19 mouse cellular contexts compared by ENCODE assay signal in the genomic region with DNA sequence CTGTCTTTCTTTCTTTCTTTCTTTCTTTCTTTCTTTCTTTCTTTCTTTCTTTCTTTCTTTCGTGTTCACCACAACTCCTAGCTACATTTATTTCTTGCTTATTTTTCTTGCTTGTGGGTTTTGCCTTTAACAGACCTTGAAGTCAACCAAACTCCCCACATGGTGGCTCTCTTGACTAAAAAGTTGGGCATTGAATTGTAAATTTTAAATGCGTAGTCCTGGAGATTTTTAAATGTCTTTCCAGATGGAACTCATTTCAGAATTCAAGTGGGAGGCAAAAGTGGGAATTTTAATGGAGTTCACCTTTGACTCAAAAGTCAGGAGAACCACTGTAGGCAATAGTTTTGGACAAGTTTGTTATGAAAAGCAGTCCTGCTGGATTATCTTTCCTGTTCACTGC. TPM values are rescaled to one million over a fixed set of nuclear protein-coding genes. Genes with fewer than 3 reads are reported as not detected.
DNase-seq lines count a peak whose midpoint lies in the region; ATAC-seq and TF ChIP-seq lines count a peak whose summit lies in the region.
"Had no signal": no experiment of that assay in that cellular context is flagged by ENCODE, and none has a peak within 500 bp of the region (broad histone marks: within the 10 kb centered on the region; RNA-seq: fewer than 3 reads in every experiment).

No protein-coding gene starts in this region.

- ATAC-seq in hindbrain, embryonic 14.5 days (ENCODE audit: low FRiP score) = no peak
- ATAC-seq in limb, embryonic 14.5 days (ENCODE audit: low FRiP score, low read depth) = no peak
- ATAC-seq: forebrain, embryonic 13.5 days had no signal

- no peaks in the 10 kb centered on the region for H3K36me3 ChIP-seq in hindbrain, embryonic 14.5 days (replicated peaks; ENCODE audit: control insufficient read depth, insufficient read depth)
- H3K36me3 ChIP-seq in hindbrain, embryonic 10.5 days = no peaks in the 10 kb centered on the region
- no peaks in the 10 kb centered on the region for H3K36me3 ChIP-seq in limb, embryonic 14.5 days (ENCODE audit: control insufficient read depth, insufficient read depth, low read length)
- no peaks in the 10 kb centered on the region for H3K36me3 ChIP-seq in limb, embryonic 10.5 days
- H3K36me3 ChIP-seq: embryonic facial prominence, embryonic 15.5 days; heart, embryonic 10.5 days; limb, embryonic 12.5 days had no signal

- H3K9me3 ChIP-seq in hindbrain, embryonic 14.5 days (ENCODE audit: control insufficient read depth, low read length) = no peaks in the 10 kb centered on the region
- H3K9me3 ChIP-seq in hindbrain, embryonic 10.5 days = no peaks in the 10 kb centered on the region
- H3K9me3 ChIP-seq in limb, embryonic 14.5 days (ENCODE audit: control insufficient read depth, low read length) = no peaks in the 10 kb centered on the region
- H3K9me3 ChIP-seq in limb, embryonic 10.5 days (replicated peaks) = no peaks in the 10 kb centered on the region
- H3K9me3 ChIP-seq: embryonic facial prominence, embryonic 15.5 days; forebrain, embryonic 13.5 days; heart, embryonic 10.5 days; limb, embryonic 12.5 days had no signal

- peaks cover 41% of the 10 kb centered on the region for H3K27me3 ChIP-seq in hindbrain, embryonic 14.5 days (ENCODE audit: control insufficient read depth, insufficient read depth, low read length)
- peaks cover 43% of the 10 kb centered on the region for H3K27me3 ChIP-seq in hindbrain, embryonic 10.5 days (ENCODE audit: insufficient read depth, poor library complexity, severe bottlenecking)
- H3K27me3 ChIP-seq in limb, embryonic 14.5 days (ENCODE audit: control insufficient read depth, insufficient read depth, low read length) = peaks cover 37% of the 10 kb centered on the region
- H3K27me3 ChIP-seq in limb, embryonic 10.5 days (ENCODE audit: low read depth, poor library complexity, severe bottlenecking) = peaks cover 52% of the 10 kb centered on the region

- WGBS in hindbrain, embryonic 14.5 days = 43% methylated on average over 2 of the region's 2 CpGs
- 58% methylated on average over 2 of the region's 2 CpGs for WGBS in hindbrain, embryonic 10.5 days
- 35% methylated on average over 2 of the region's 2 CpGs for WGBS in limb, embryonic 14.5 days
- 38% methylated on average over 2 of the region's 2 CpGs for WGBS in limb, embryonic 10.5 days

- H3K4me3 ChIP-seq in hindbrain, embryonic 14.5 days (replicated peaks; ENCODE audit: low read length) = no peak overlapping the region
- no peak overlapping the region for H3K4me3 ChIP-seq in hindbrain, embryonic 10.5 days
- no peak overlapping the region for H3K4me3 ChIP-seq in limb, embryonic 14.5 days (replicated peaks; ENCODE audit: low read length)
- no peak overlapping the region for H3K4me3 ChIP-seq in limb, embryonic 10.5 days
- H3K4me3 ChIP-seq: embryonic facial prominence, embryonic 15.5 days; forebrain, embryonic 13.5 days; heart, embryonic 10.5 days; limb, embryonic 12.5 days; megakaryocyte, embryonic 14.5 days; myocyte had no signal

- H3K4me2 ChIP-seq in hindbrain, embryonic 14.5 days (replicated peaks) = no peak overlapping the region
- H3K4me2 ChIP-seq in limb, embryonic 14.5 days (replicated peaks; ENCODE audit: low read depth, low read length, severe bottlenecking) = no peak overlapping the region
- H3K4me2 ChIP-seq: embryonic facial prominence, embryonic 15.5 days; forebrain, embryonic 13.5 days; limb, embryonic 12.5 days; lung, embryonic 14.5 days had no signal

- no peak for TF ChIP-seq POLR2A in limb, embryonic 14.5 days (IDR thresholded peaks at IDR 0.05; ENCODE audit: borderline replicate concordance, extremely low read depth, insufficient read depth, insufficient read length)

- no peak overlapping the region for H3K9ac ChIP-seq in hindbrain, embryonic 14.5 days
- H3K9ac ChIP-seq in limb, embryonic 14.5 days (ENCODE audit: low read depth, low read length, severe bottlenecking) = no peak overlapping the region
- H3K9ac ChIP-seq: embryonic facial prominence, embryonic 15.5 days; forebrain, embryonic 13.5 days; limb, embryonic 12.5 days; lung, embryonic 14.5 days had no signal

- 0 out of 2 replicates have a peak, but pooled peaks cover 2% of the 10 kb centered on the region for H3K4me1 ChIP-seq in hindbrain, embryonic 14.5 days (replicated peaks; ENCODE audit: control insufficient read depth, insufficient read depth, low read length)
- H3K4me1 ChIP-seq in hindbrain, embryonic 10.5 days (replicated peaks) = peaks cover 20% of the 10 kb centered on the region
- peaks cover 1% of the 10 kb centered on the region; the same call in 1 of the 2 replicates for H3K4me1 ChIP-seq in limb, embryonic 14.5 days (ENCODE audit: control insufficient read depth, insufficient read depth, low read length)
- H3K4me1 ChIP-seq in limb, embryonic 10.5 days = peaks cover 8% of the 10 kb centered on the region
- H3K4me1 ChIP-seq: heart, embryonic 10.5 days; megakaryocyte, embryonic 14.5 days had no signal

- DNase-seq in hindbrain, embryonic 14.5 days (ENCODE audit: low spot score) = peak; percentile 75
- DNase-seq in hindbrain, embryonic 10.5 days (ENCODE audit: low spot score) = no peak
- peak; percentile 46 for DNase-seq in limb, embryonic 14.5 days (ENCODE audit: low spot score)
- DNase-seq in limb, embryonic 10.5 days (ENCODE audit: low spot score) = no peak
- peak; percentile 67 for DNase-seq in brain, adult 2 months (ENCODE audit: low read depth, low spot score)
- DNase-seq in retina, postnatal 1 day = peak; percentile 6
- DNase-seq in spleen, adult 12 weeks (ENCODE audit: low spot score) = no peak
- DNase-seq: cerebellum, adult 9-10 months; gastrocnemius, postnatal 25 days; kidney, adult 18-20 months; lung, embryonic 14.5 days; spleen, adult 18-20 months; thymus, postnatal 25 days had no signal

- H3K27ac ChIP-seq in hindbrain, embryonic 14.5 days = no peak overlapping the region
- no peak overlapping the region for H3K27ac ChIP-seq in hindbrain, embryonic 10.5 days
- H3K27ac ChIP-seq in limb, embryonic 14.5 days (replicated peaks; ENCODE audit: low read depth, low read length) = no peak overlapping the region
- no peak overlapping the region for H3K27ac ChIP-seq in limb, embryonic 10.5 days
- H3K27ac ChIP-seq: embryonic facial prominence, embryonic 15.5 days; forebrain, embryonic 13.5 days; heart, embryonic 10.5 days; limb, embryonic 12.5 days had no signal

RNA-seq across cellular contexts. Expression of a gene that starts 2.0 kb away (rescaled TPM):
- polyA plus RNA-seq in hindbrain, embryonic 14.5 days (2014; fragmentation: Nextera tagmentation; extraction: Ambion mirVana) = 27.9 and 38.2 TPM in 2 replicates
- 4.8 and 13.6 TPM in 2 replicates for polyA plus RNA-seq in hindbrain, embryonic 10.5 days (2016; fragmentation: Nextera tagmentation; extraction: Ambion mirVana)
- polyA plus RNA-seq in limb, embryonic 14.5 days (2012; rRNA removed) = 0.50 and 1.1 TPM in 2 replicates
- 1.2 and 1.5 TPM in 2 replicates for polyA plus RNA-seq in limb, embryonic 14.5 days (2014; fragmentation: Nextera tagmentation; extraction: Ambion mirVana)
- polyA plus RNA-seq in limb, embryonic 10.5 days (2016; fragmentation: Nextera tagmentation; extraction: Ambion mirVana) = not detected in 2 replicates
- polyA plus RNA-seq: lung, embryonic 14.5 days had no signal

Comparison
In these comparisons a context has a peak if more than half of its experiments do, and no peak if none do; other contexts are left out.
1. DNase-seq: peak in hindbrain, embryonic 14.5 days (single experiment), limb, embryonic 14.5 days (single experiment), brain, adult 2 months (single experiment) and retina, postnatal 1 day (single experiment); none in hindbrain, embryonic 10.5 days (single experiment), limb, embryonic 10.5 days (single experiment) and spleen, adult 12 weeks (single experiment).